Mouse (Mus musculus) urinary bladder, adult 18-20 months (tissue): ENCODE measurements around the gene Syt3.

ENCODE experiments used
- DNase-seq, 2 experiments: peaks; one replicate each; pipeline ENCODE4 v3.0.0; 2022; ENCODE audit warnings: low spot score in 2 of 2, mixed read lengths in 2 of 2

Gene Syt3

GRCm38 (mm10) chr7:44411144-44411543, 27.2 kb downstream of the Syt3 start:
- no peak for DNase-seq

- no peak for DNase-seq
Observed at GRCm38 (mm10) chr7:44413307-44413706, 29.4 kb downstream of the Syt3 start.

DNA sequence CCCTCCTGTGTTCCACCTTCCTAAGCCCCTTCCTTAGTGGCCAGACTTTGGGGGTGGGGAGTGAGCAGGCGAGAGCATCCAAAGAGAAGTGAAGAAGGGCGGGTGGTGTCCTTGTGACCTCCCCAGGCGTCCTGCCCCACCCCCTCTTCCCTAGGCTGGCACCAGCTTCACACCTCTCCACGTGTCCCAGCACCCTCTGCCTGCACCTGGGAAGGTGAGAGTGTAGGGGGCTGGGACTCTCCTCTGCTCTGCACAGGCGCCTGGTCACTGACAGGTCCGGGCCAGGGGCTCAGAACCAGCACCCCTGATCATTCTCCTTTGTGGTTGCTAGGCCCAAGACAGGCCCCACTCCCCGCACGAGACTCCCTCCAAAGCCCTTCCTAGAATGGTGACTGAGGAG, 43.8 kb downstream of the Syt3 start:
- DNase-seq: no peak

DNA sequence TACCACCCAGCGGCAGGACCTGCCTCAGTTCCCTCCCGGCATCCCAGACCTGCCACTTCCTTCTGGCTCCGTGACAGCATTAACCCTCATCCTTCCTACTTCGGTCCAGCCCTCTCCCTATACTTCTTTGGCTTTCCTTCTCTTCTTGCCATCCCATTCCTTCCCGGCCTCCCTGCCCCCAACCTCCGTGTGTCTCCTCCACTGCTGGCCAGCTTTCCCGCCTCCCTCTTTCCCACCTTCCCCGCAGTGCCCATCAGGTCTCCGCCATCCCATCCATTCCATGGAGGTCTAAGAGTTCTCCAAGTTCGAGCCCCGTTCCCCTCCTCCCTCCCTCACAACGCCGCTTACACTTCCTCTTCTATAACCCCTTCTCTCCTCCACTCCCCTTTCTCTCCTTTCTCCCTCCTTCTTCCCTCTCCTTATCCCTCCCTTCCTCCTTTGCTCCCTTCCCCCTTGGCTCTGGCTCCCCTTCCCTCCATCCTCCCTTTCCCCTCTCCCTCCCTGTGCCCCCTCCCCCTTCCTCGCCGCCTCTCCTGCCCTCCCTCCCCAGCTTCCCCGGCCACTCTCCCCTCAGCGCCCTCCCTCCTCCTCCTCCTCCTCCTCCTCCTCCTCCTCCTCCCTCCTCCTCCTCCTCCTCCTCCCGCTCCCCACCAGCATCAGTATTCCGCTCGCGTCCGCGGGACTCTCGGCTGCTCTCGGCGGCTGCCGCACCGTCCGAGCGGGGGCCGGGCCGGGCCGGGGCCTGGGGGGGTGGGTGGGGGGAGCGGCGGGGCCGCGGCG, 44.5 kb downstream of the Syt3 start:
- DNase-seq: no peak

GRCm38 (mm10) chr7:44428968-44429521, 45.1 kb downstream of the Syt3 start, which contains the start of gene Lrrc4b:
Lrrc4b (plus strand) TSS chr7:44429018.
- DNase-seq: no peak

GRCm38 (mm10) chr7:44429534-44430488, 45.9 kb downstream of the Syt3 start:
- no peak for DNase-seq

- no peak for DNase-seq
Observed at GRCm38 (mm10) chr7:44432550-44432949, 48.6 kb downstream of the Syt3 start.

GRCm38 (mm10) chr7:44433371-44433770, 49.5 kb downstream of the Syt3 start:
- DNase-seq: no peak

DNA sequence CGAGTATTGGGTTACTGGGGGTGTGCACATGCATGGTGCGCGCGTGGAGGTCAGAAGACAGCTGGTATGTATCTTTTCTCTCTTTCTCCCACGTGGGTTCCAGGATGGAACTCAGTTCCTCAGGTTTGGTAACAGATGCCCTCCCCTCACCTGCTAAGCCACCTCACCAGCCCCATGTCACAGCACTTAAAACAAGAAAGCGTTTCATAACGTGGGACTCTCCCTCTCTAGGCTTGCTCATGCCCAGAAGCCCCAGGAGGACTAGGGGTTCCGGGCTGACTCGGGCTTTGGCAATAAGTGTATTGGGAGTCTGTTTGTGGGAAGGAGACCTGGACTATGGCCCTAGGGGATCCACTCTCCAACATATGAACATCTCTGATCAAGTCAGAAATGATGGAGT, 50.2 kb downstream of the Syt3 start:
- no peak for DNase-seq

DNA sequence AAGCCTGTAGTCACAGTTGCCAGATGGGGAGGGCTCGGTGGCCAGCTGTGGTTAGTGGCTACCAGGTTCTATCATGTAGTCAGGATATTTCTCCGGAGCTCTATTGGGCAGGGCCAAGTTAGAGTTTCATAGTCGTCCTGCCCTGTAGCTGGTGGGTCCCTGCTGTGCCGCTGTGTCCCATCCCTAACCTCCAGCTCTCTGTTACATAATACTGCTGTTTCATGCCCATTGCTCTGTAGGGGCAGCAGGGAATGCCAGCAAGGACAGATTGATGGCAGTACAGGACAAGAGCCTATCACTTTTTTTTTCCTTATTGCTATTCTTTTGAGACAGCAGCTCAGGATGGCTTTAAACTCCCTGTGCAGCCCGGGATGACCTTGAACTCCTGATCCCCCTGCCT, 51.9 kb downstream of the Syt3 start:
- DNase-seq: no peak

DNA sequence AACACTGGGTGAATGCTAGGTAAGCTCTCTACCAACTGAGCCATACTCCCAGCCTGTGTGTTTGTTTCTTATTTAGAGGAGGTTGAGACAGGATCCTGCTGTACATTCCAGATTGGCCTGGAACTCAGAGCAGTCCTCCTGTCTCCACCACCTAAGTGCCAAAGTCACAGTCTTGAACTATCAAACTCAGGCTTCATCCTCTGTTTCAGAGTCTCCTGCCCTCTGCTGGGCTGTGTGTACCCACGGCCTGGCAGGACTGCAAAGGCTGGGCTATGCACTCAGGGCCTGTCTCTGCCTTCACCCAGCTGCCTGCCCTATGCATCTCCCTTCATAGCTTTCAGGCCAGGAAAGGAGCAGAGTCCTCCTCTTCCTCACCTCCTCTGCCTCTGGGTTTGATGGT, 52.4 kb downstream of the Syt3 start:
- DNase-seq: no peak

GRCm38 (mm10) chr7:44437188-44437587, 53.3 kb downstream of the Syt3 start:
- DNase-seq: no peak

- DNase-seq: no peak
Observed at GRCm38 (mm10) chr7:44437933-44438332, 54.0 kb downstream of the Syt3 start.

- no peak for DNase-seq
Observed at GRCm38 (mm10) chr7:44439696-44440095, 55.8 kb downstream of the Syt3 start.

- DNase-seq: no peak
Observed at GRCm38 (mm10) chr7:44440479-44440878, 56.6 kb downstream of the Syt3 start.

DNA sequence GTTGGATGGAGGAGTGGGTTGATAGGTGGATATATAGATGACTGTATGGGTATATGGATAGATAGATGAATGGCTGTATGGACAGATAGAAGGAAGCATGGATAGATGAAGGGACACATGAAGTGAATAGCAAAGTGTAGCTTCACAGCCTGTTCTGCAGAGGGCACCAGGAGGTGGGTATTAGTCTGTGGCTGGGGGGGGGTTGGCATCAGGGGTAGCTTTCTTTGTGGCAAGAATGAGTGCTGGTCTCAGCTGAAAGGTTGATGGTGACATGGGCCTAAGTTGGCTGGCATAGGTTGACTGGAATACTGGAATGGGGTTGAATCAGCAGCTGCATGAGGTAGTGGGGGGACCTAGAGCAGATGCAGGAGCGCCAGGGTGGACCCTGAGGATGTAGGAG, 57.3 kb downstream of the Syt3 start:
- no peak for DNase-seq

- DNase-seq: no peak
Observed at GRCm38 (mm10) chr7:44441648-44442109, 57.8 kb downstream of the Syt3 start.

DNA sequence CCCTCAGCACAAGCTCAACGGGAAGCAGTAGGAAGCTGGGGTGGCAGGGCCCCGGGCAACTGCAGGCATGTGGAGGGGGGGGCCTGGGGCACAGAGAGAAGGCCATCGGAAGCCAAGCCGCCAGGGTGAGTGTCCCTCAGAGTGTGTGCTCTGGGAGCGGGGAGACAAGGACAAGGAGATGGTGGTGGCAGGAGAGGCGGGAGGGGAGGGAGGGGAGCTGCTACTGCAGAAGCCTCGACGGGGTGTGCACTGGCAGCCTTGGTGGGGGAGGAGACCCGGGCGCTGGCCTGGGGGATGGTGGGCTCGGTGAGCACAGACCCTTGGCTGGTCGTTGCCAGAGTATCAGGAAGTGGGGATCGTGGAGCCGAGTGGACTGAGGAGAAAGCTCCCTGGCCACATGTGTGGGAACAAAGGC, 58.5 kb downstream of the Syt3 start:
- no peak for DNase-seq

DNA sequence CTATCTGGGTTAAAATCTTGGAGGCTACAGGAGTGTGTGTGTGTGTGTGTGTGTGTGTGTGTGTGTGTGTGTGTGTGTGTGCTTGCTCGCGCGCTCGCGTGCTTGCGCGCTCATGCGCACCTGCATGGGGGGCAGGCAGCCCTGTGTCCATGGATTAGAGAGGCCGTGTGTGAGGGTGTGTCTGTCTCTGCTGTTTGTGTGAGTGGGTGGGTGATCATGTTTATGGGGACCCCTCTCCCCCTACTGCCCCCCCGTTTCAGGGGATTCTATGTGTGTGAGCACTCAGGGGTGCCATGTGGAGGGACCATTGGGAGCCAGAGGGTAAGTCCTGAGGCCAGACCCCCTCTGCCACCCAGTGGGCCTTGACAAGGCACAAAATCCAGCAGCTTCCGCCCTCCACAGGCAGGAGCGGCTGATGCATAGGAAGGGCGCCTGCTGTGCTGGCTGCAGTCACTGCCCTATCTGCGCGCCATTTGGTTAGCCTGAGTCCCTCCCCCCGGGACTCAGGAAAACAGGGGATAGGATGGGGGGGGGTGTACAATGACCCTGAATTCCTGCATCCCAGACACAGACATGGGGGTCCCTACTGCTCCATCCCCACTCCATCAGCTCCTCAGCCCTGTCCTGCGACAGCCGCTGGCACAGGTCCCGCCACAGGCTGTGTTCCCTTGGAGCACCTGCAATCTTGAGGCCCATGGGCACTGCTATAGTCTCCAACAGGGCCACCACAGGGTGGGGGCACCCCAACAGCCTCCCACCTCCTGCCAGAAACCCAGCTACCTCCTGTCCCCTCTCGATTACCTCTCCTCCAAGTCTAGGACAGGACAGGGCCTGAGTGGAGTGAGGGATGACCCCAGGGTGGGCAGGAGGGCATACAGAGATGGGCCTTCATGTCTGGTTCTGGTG, 59.6 kb downstream of the Syt3 start:
- DNase-seq: no peak

DNA sequence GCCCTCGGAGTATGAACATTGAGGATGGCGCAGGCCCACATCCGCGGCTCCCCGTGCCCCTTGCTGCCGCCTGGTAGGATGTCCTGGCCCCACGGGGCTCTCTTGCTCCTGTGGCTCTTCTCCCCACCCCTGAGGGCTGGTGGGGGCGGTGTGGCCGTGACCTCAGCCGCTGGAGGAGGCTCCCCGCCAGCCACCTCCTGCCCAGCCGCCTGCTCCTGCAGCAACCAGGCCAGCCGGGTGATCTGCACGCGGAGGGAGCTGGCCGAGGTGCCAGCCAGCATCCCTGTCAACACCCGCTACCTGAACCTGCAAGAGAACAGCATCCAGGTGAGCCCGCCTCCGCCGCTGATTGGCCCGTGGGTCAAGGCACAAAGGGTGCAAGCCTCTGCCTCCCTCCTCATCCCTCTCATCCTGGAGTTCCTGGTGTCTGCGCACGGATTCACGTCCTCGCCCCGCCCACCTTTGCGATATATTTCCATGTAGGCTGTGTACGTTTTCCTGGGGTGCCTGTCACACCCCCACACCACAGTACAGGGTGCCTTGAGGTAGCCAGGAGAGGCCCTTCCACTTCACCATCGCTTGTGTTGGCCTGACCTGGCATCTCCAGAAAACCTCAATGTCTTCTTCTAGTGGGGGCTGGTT, 61.1 kb downstream of the Syt3 start:
- DNase-seq: no peak

DNA sequence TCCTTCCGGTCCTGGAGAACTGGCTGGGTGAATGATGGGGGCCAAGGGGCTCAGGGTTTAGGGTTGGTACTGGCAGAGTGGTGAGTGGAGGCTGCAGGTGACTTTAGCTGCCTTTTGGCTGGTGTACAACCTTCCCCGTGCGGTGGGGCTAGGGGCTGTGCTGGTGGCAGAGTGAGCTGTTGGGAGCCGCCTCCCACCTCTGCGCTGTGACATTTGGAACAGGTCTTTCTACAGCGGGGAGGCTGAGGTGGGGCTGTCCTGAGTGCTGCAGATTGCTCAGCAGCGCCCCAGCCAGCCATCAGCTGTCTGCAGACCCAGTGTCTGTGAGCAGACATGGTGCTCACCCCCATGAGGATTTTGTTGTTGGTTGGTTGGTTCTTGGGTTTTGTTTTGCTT, 61.6 kb downstream of the Syt3 start:
- no peak for DNase-seq
